Mouse (Mus musculus) adrenal gland, adult 8-10 months (tissue): ENCODE results near the gene Srgap1. TPM values are rescaled to one million over a fixed set of nuclear protein-coding genes. Genes with fewer than 3 reads are reported as not detected.

Source experiments
- DNase-seq: peaks from one replicate; pipeline ENCODE4 v3.0.0; 2022
- total RNA-seq, 4 experiments: library from RNA; stranded (reverse); gene quantifications; 2 replicates each; pipeline ENCODE4 v1.2.4; 2022

The Srgap1 gene
- total RNA-seq, result 1 to 10 TPM; 1.2 to 2.0 (median 1.6) TPM

- no peak for DNase-seq
These were observed at the start of gene Srgap1 for GRCm38 (mm10) chr10:122046904-122047726. TSS of gene Srgap1 (minus strand) at chr10:122047315.

- no peak for DNase-seq
These were observed 49.4 kb upstream of the Srgap1 start for GRCm38 (mm10) chr10:122096462-122096979.

GRCm38 (mm10) chr10:122090472-122090871 is 43.4 kb upstream of the Srgap1 start:
- DNase-seq, result no peak

DNA sequence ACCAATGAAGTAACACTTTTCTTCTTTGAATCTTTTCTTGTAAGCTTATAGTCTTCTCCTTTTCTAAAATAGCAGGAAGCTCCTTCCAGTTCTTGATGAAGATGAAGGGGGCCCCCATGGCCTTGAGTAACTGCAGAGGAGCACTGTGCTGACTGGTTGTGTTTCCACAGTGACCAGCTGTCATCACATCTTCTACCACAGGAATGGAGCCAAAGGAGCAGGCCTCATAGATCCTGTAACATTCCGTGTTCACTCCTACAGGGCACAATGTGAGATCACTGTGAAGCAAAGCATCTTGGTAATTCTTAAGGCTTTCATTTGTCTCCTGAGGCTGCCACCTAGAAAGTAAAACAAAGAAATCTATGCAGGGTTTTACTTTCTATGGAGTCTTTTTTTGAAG is 34.2 kb upstream of the Srgap1 start:
- DNase-seq, result no peak

DNA sequence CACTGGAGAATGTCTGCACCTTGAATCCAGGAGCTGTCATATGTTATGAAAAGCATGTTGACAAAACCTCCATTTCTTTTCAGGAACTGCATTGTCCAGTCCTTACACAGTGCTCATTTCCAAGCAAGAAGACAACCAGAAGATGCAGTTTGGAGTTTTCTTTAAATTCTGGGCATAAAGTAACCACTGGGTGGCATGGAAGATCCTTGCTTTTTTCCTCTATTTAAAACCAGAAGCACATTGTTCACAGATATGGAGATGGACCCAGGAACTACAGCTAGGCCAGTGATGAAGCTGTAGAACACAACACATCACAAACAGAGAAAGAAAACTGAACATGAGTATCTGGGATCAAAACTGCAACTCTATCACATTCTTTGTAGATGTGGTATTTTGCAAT is 22.0 kb upstream of the Srgap1 start:
- DNase-seq, result no peak

DNA sequence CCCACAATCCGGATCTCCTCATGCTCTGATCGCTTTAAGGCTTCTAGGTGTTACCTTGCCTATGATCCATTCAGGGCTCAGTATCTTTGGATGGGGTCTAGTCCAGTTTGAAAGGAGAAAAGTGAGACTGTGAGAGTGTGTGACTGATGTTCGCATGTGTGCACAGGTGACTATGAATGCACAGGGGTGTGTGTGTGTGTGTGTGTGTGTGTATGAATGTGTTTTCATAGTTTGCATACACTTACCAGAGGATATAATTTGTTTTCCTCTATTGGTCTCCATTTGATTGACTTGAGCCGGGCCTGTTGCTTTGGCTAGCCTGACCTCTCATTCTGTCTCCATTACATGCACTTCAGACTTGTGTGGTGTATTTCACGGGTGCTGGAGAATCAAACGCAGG is 8.7 kb upstream of the Srgap1 start:
- DNase-seq, result no peak

DNA sequence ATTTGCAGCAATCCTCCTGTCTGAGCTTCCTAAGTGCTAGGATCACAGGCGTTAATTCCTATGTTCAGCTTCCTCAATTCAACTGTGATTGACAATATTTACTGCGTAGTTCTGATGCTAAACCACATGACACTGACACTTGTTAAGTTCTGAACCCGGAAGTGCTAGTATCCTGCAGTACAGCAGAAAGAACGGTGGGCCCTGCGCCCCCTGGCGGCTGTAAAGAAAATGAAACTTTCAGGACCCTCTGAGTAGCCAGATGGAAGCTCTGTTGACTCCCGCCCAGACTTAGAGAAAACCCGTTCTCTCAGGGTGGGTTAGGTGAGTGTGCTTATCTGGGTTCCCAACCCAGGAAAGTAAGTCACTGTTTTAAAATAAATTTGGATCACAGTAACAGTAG is 7.4 kb upstream of the Srgap1 start:
- DNase-seq, result no peak

- DNase-seq, result peak; percentile 61
These were observed 4.7 kb upstream of the Srgap1 start for GRCm38 (mm10) chr10:122051831-122052230.

DNA sequence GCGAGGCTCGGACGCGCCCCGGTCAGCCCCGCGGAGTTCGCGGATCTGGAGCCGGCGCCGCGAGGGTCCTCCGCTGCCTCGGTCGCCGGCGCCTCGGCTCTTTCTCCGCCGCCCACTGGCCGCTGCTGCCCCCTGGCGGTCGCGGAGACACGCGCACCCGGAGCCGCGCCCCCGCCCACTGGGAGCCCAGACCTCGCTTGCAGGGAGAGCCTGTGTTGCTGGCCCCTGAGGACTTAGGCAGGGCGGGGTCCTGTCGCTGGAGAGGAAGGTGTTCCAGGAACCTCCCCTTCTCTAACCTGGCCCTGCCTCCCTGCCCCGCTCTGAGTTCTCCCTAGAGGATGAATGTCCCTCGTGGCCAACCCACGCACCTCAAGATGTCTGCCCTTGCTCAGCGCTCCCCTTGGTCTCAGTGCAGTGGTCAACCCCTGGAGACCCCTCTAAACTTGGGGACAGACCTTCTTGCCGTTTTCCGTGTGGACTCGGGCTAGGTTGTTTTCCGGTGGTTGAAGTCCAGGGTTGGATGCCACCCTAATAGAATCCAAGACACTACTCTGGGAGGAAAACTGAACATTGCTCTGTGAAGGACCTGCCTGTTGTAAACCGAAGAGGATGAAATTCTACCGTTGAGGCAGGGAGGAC is 731 bp upstream of the Srgap1 start:
- DNase-seq, result peak; percentile 42

DNA sequence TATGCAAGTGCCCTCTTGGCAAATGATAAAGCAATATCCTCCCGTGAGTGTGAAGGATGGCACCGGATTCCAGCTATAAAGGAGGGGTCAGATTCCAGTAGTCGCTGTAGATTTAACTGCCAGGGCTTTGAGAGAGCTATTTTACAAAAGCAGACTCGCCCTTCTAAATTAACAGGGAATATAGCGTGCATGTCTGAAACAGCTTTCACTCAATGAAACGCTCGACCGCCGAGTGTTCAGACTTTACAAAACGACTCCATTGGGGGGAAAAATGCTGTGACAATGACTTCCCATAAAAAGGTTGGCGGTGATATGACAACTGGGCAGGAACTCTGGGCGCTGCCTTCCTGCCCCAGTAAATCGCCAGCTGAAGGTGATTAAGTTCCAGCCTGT is 608 bp downstream of the Srgap1 start:
- DNase-seq, result no peak

GRCm38 (mm10) chr10:122045946-122046345 is 1.2 kb downstream of the Srgap1 start:
- DNase-seq, result no peak

GRCm38 (mm10) chr10:122044926-122045325 is 2.2 kb downstream of the Srgap1 start:
- DNase-seq, result no peak

DNA sequence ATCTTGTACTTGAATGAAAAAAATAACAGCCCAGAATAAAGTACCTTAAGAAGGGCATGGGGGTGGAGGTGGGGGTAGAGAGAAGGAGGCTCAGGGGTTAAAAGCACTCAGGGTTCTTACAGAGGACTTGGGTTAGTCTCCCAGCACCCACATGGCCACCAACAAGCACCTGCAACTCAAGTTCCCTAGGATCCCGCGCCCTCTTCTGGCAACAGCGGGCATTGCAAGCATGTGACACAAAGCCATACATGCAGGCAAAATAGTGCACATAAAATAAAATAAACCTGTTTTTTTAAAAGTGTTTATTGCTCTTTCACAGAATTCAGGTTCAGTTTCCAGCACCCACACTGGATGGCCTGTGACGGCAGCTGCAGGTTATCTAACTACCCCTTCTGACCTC is 6.7 kb downstream of the Srgap1 start:
- DNase-seq, result no peak

GRCm38 (mm10) chr10:122039566-122039965 is 7.5 kb downstream of the Srgap1 start:
- no peak for DNase-seq

GRCm38 (mm10) chr10:122038554-122038953 is 8.6 kb downstream of the Srgap1 start:
- DNase-seq, result no peak

DNA sequence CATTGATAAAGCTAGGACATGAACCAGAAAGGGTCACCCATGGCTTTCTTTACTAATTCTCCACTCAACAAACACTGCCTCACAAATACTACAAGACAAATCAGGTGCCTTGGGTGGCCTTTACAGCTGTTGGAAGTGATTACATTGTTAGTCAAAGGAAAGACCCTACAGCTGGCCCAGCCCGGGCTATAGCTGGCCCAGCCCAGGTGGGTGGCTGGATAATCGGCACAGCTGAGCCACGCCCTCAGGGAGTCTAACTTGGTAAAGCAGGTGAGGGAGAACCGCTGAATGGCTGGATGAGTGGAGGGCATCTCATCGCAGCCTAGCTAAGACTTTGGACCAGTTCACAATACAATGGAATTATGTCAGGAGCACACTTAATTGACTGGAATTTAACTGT is 13.8 kb downstream of the Srgap1 start:
- DNase-seq, result no peak

DNA sequence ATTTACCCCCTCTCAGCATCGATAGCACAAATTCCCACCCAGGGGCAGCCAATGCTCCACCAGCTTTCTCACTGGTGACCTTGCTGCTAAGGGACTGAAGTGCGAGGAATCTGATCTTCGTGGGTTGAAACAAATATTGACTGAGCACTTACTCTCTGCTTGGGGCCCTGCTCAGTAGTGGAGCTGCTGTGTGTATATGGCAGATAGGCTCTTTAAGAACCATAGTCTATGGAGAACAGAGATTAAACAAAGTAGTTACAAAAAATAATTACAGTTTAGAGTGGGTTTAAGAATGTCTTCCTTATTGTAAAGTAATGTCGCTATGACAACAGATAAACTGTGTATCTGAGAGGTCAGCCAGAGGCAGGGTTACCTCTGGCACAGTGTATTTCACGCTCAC is 16.7 kb downstream of the Srgap1 start:
- no peak for DNase-seq

DNA sequence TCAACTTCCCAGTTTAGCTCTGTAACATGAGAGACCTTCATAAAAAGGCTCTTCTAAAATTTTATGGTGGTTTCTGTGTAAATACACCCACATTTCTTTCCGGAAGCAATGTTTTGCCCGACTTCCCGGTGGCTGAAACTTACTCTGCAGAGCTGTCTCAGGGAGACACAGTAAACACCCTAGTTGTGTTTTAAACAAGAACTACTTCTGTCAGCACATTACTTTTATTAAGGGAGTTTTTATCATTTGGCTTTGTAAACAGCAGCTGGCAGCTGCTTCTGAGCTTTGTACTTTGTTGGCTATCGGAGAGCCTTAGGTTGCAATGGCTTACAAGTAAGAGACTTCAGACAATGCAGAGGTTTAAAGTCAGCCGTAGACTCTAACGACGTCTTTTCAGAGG is 17.4 kb downstream of the Srgap1 start:
- no peak for DNase-seq

GRCm38 (mm10) chr10:122025198-122025597 is 21.9 kb downstream of the Srgap1 start:
- no peak for DNase-seq

DNA sequence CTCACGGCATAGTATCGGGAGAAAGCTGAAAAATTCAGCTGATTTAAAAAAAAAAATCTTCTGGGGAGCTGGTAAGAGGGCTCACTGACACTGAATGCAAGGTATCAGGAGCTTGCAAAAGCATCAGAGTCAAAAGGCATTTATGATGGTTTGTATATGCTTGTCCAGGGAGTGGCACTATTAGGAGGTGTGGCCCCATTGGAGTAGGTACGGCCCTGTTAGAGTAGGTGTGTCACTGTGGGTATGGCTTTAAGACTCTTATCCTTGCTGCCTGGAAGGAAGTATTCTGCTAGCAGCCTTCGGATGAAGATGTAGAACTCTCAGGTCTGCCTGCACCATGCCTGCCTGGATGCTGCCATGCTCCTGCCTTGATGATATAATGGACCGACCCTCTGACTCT is 26.2 kb downstream of the Srgap1 start:
- no peak for DNase-seq

DNA sequence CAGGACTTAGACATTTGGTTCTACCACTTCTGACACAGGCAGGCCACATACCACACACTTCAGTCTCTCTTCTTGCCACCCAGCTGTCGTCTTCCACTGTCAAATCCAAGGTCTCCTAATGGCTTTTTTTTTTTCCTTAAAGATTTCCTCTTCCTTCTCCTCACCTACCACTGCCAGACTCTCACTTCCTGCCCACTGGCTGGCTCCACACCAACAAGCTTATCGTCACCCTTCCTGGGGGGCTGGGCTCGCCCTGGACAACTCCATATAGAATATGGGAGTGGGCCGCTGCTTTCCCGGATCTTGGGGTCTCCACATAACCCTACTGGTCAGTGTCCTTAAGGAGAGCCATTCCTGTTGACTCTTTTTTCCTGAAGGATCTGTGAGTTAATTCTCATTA is 26.9 kb downstream of the Srgap1 start:
- no peak for DNase-seq

GRCm38 (mm10) chr10:122018594-122019048 is 28.5 kb downstream of the Srgap1 start:
- DNase-seq, result peak; percentile 10

DNA sequence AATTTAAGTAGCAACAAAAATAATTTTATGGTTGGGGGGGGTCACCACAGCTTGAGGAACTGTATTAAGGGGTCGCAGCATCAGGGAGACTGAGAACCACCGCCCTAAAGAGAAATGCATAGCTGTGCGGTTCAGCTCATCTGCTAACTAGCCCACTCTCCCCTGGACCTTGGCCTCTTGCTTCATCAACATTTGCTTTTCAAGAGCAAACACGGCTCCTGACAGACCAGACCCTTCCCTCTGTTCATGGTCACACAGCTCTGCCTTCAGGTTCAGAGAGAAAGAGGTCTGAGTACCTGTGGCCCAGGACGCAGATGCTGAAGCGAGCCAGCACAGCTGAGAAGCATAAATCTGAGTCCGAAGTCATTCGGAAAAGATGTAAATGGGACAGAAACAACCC is 29.4 kb downstream of the Srgap1 start:
- no peak for DNase-seq

GRCm38 (mm10) chr10:122017063-122017462 is 30.1 kb downstream of the Srgap1 start:
- no peak for DNase-seq
